Mouse (Mus musculus) G1E-ER4 (cell line): ENCODE data around the gene Terb1. TPM values are rescaled to one million over a fixed set of nuclear protein-coding genes. Genes with fewer than 3 reads are reported as not detected.

ENCODE experiments used
- GATA1 ChIP-seq: IDR thresholded peaks from one replicate; pipeline ENCODE4 v1.8.0; 2012; ENCODE audit warnings: low read length, inconsistent platforms
- polyA plus RNA-seq: library from polyadenylated mRNA; stranded (reverse); fragments of >175 nt; gene quantifications from 2 replicates; pipeline ENCODE4 v1.2.3, GENCODE M21; 2012

The Terb1 gene
- polyA plus RNA-seq, 1 experiment, result not detected

- TF ChIP-seq GATA1, result no peak
Observed at GRCm38 (mm10) chr8:104529671-104530070, 20.0 kb upstream of the Terb1 start.

- no peak for TF ChIP-seq GATA1
Observed at GRCm38 (mm10) chr8:104517872-104518271, 8.2 kb upstream of the Terb1 start.

DNA sequence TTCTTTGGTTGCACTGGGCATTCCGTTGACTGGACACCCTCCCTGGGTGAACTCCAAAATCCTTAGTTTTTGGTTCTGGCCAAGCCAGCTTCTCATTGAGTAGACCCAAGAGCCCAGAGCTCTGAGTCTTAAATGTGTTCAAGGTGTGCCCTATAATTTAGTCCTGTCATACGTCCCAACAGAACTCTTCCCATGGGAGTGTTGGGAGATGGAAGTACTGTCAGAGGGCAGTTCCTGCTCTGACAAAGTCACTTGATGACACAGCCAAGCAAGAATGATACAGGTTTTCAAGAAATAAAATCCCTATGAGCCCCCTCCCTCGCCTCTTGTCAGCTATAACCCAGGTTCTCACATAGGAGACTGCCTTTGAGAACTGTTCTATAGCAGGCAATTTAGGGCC is 424 bp upstream of the Terb1 start:
- TF ChIP-seq GATA1, result no peak

DNA sequence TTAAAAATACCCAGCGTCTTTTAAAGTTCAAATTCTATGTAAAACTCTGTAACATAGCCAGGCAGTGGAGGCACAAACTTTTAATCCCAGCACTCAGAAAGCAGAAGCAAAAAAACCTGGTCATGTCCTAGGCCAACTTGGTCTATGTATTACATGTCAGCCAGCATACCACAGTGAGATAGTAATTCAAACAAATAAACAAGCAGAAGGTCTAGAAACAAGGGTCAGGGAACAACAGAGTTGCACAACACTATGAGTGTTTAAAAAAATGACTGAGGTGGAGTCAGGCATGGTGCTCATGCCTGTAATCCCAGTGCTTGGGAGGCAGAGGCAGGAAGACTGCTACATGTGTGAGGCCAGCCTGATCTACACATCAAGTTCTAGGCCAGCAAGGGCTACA is 30.6 kb downstream of the Terb1 start:
- no peak for TF ChIP-seq GATA1

- no peak for TF ChIP-seq GATA1
Observed at GRCm38 (mm10) chr8:104472465-104472864, 37.2 kb downstream of the Terb1 start.

DNA sequence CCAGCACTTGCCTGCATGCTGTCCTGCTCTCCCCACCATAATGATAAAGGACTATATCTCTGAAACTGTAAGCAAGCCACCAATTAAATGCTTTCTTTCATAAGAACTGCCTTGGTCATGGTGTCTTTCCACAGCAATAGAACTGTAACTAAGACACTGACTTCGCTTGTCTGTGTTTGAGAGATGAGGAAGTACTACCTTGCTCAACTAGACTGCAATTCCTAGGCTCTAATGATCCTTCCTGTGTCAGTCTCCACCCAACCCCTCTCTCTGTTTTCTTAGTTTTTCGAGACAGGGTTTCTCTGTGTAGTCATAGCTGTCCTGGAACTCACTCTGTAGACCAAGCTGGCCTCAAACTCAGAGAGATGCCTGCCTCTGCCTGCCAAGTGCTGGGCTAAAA is 42.2 kb downstream of the Terb1 start:
- no peak for TF ChIP-seq GATA1

GRCm38 (mm10) chr8:104452177-104452576 is 57.5 kb downstream of the Terb1 start:
- no peak for TF ChIP-seq GATA1

- no peak for TF ChIP-seq GATA1
Observed at GRCm38 (mm10) chr8:104448796-104449195, 60.9 kb downstream of the Terb1 start.

DNA sequence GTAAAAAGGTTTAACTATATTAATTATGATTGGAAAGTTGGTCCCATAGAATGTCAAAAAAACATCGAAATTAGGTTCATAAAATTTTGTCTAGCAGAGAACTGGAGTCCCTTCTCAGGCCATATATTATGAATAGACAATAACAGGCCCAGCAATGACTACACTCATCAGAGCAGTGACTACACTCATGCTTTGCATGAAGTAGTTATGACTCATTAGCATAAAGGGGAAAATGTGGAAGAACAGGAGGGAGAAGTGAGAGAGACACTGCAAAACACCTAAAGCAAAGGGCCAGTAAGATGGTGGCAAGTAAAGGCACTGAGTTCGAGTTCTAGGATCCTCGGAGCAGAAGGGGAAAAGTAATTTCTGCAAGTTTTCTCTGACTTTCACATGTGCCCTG is 63.7 kb downstream of the Terb1 start:
- TF ChIP-seq GATA1, result no peak

DNA sequence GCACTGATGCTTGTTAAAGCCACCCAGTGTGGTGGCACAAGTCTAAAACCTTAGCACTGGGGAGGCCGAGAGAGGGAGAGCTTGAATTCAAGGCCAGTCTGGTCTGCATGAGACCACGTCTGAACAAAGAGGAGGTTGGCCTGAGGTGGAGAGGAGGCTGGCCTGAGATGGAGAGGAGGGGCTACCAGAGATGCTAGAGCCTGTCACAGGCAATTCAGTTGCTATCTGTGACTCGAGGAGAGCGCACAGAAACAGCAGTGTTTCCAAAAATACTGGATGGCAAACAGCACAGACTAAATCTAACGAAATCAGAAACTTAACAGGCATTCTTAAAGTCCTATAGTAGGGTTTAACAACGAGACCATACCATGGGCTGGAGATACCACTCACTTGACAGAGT is 64.5 kb downstream of the Terb1 start:
- TF ChIP-seq GATA1, result no peak

GRCm38 (mm10) chr8:104443125-104443679 is 66.5 kb downstream of the Terb1 start:
- no peak for TF ChIP-seq GATA1

DNA sequence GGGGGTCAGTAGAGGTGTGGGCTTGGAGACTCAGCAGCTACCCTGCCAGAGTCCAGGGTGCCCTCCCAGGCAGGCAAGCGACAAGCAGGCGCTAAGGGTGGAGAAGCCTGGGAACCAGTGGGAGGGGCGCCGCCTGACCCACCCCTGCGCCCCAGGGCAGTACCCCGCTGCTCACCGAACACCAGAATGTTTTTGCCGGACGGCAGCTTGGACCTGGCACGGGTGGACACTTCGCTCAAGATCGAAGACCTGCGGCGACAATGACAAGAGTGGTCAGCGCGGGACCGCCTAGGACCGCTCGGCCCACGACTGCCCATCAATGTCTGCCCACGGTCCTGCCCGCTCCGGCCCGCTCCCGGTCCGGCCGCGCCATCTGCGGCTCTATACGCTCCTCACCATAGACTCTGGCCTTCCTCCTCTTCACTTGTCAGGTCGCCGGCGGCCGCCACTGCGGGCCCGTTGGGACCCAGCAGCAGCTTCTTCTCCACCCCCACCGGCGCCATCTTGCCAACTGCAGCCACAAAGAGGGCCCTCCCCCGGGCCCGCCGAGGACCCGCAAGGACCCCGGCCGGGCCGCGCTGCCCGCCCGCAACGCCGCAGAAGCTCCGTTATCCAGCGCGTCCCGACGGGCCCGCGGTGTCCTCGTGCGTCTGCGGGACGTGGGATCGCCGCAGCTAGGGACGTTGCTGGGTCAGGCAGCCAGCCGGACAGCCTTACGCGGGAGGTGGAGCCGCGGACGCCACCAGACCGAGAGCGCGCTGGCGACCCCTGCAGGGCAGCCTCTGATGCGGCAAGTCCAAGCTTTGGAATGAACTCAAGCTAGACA is 67.2 kb downstream of the Terb1 start, which contains the start of gene Dync1li2:
TSS of gene Dync1li2 (minus strand) at position 749 of the 826 bp plus-strand sequence.
- no peak for TF ChIP-seq GATA1

GRCm38 (mm10) chr8:104441613-104442012 is 68.1 kb downstream of the Terb1 start:
- no peak for TF ChIP-seq GATA1

- TF ChIP-seq GATA1, result no peak
Observed at GRCm38 (mm10) chr8:104439461-104439860, 70.2 kb downstream of the Terb1 start.

DNA sequence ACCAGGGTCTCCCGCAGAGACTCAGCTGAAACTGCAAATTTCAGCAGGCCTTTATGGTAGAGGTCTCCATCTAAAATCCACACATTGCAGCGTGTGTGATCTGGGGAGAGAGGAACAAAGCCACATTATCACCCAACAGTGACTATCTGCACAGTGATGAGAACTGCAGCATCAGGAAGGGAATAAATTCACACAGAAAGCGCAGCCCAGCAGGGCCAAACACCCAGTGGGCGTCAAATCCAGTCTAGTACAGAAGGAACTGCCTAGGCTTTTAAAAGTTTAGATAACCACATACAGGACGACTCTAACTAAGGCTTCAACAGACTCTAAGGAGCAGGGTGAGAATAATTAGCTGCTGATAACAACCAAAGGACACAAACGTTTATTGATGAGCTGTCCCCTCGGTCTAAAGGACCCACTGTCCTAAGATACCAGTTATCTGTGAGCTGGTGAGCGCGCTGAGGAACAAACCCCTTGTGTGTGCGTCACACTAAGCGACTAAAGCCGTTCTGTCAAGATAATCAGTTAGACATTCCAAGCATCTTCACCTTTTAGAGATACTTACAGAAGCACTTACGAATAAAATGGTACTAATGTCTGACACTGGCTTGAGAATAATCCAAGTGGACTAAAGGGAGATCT is 72.1 kb downstream of the Terb1 start:
- TF ChIP-seq GATA1, result no peak

DNA sequence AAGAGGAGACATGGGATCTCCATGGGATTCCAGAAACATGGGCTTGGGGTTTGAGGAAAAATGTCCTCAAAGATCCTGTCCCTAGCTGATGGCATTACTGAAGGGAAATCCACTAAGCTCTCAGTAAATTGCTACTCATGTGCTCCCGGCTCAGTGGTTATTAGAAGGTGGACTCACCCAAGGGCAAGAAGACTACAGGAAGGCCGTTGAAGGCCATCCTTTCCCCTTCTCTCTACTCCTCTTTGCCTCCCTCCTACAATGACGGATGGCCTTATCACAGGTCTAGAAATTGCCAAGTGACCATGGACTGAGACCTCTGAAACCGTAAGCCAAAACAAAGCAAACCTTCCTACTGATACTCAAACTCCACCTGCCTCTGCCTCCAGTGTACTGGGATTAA is 73.1 kb downstream of the Terb1 start:
- no peak for TF ChIP-seq GATA1

- no peak for TF ChIP-seq GATA1
Observed at GRCm38 (mm10) chr8:104436038-104436437, 73.7 kb downstream of the Terb1 start.
